Mouse (Mus musculus): ENCODE measurements around the gene B3glct. TPM values are rescaled to one million over a fixed set of nuclear protein-coding genes. Genes with fewer than 3 reads are reported as not detected.

B3glct gene
- polyA plus RNA-seq, 1 experiment from 2014 or later = 13.8 TPM

DNA sequence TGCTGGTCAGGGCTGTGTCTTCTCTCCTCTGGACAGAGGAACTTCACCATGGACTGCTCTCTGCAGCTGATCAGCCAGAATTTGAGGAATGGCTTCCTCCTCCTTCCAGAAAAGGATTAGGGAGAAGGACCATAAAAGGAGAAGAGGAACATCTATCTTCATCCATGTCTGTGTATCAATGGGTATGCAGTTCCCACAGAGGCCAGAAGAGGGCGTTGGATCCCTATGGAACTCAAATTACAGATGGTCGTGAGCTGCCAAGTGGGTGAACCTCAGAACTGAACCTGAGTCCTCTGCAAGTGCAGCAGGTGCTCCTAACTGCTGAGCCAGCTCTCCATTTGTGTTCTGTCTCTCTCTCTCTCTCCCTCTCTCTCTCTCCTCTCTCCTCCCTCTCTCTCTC lies 15.2 kb downstream of the B3glct start:
- no peaks in the 10 kb centered on the region for H3K4me1 ChIP-seq (replicated peaks; ENCODE audit: control insufficient read depth, insufficient read depth, low read length)
- H3K4me3 ChIP-seq (ENCODE audit: low read length) = no peak overlapping the region
- H3K27ac ChIP-seq (ENCODE audit: low read length) = no peak overlapping the region
- 63% methylated on average over 2 of the region's 2 CpGs for WGBS
- ATAC-seq (ENCODE audit: low read depth) = no peak
- no peak overlapping the region for H3K4me2 ChIP-seq (ENCODE audit: low read depth, low read length)
- H3K9me3 ChIP-seq (ENCODE audit: control insufficient read depth, low read length) = 0 out of 2 replicates have a peak, but pooled peaks cover 2% of the 10 kb centered on the region
- H3K9ac ChIP-seq (ENCODE audit: low read length) = no peak overlapping the region
- no peaks in the 10 kb centered on the region for H3K27me3 ChIP-seq (ENCODE audit: control insufficient read depth, insufficient read depth, low read depth, low read length)
- no peaks in the 10 kb centered on the region for H3K36me3 ChIP-seq (ENCODE audit: control insufficient read depth, insufficient read depth, low read length)

DNA sequence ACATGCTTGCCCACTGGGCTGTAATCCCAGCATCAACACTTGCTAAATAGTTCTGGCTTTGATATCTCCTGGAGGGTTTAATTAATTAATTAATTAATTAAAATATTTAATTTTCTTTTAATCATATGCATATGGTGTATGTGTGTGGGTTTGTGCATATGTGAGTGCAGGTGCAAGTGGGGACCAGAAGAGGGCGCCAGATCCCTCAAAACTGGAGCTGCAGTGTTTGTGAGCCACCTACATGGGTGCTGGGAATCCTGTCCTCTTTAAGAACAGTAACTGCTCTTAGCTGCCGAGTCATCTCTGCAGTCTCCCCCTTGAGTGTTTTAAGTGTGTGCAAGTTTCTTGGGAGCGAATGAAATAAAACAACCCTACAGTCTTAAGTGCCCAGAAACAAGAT lies 15.9 kb downstream of the B3glct start:
- Histone ChIP-seq H3K9ac (ENCODE audit: low read length) (no peak overlapping the region), H3K4me1 (replicated peaks; ENCODE audit: control insufficient read depth, insufficient read depth, low read length) (no peaks in the 10 kb centered on the region), H3K4me3 (ENCODE audit: low read length) (no peak overlapping the region), H3K4me2 (ENCODE audit: low read depth, low read length) (no peak overlapping the region), H3K36me3 (ENCODE audit: control insufficient read depth, insufficient read depth, low read length) (no peaks in the 10 kb centered on the region), H3K9me3 (ENCODE audit: control insufficient read depth, low read length) (0 out of 2 replicates have a peak, but pooled peaks cover 2% of the 10 kb centered on the region), H3K27ac (ENCODE audit: low read length) (no peak overlapping the region), H3K27me3 (ENCODE audit: control insufficient read depth, insufficient read depth, low read depth, low read length) (no peaks in the 10 kb centered on the region)
- 68% methylated on average over 3 of the region's 3 CpGs for WGBS
- ATAC-seq (ENCODE audit: low read depth) = no peak

DNA sequence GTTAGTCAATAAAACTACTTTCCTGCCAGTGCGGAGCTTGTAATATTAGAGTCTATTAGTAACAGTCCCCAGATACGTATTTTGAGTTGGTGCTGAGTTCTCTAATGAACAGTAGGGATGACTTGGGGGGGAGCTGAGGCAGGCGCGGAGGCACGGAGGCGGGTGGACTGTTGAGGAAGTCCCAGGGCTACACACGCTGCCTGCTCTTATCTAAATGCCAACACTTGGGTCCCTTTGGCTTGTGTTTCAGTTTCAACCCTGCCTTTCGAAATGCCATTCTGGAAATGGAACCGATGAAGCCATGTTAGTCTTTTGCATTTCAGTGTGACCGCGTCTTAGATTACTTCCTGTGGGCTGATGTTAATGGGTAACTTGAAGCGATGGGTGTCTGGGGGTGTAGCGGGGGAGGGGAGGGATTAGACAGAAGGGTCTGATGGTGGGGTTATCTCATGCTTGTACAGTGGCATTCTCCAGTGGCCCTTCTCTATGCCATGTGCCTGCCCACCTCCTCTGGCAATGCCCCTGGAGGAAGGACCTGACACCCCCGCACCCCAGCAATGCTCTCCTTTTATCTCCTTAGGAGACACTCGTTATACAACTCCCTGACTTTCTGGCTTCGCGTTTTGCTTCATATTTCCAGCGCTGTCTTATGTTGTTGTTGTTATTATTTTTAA lies 17.2 kb downstream of the B3glct start:
- Histone ChIP-seq H3K36me3 (ENCODE audit: control insufficient read depth, insufficient read depth, low read length) (no peaks in the 10 kb centered on the region), H3K4me3 (ENCODE audit: low read length) (no peak overlapping the region), H3K4me1 (replicated peaks; ENCODE audit: control insufficient read depth, insufficient read depth, low read length) (no peaks in the 10 kb centered on the region), H3K9ac (ENCODE audit: low read length) (no peak overlapping the region), H3K27me3 (ENCODE audit: control insufficient read depth, insufficient read depth, low read depth, low read length) (no peaks in the 10 kb centered on the region), H3K27ac (ENCODE audit: low read length) (no peak overlapping the region), H3K9me3 (ENCODE audit: control insufficient read depth, low read length) (0 out of 2 replicates have a peak, but pooled peaks cover 2% of the 10 kb centered on the region), H3K4me2 (ENCODE audit: low read depth, low read length) (no peak overlapping the region)
- 82% methylated on average over 18 of the region's 18 CpGs for WGBS
- no peak for ATAC-seq (ENCODE audit: low read depth)

DNA sequence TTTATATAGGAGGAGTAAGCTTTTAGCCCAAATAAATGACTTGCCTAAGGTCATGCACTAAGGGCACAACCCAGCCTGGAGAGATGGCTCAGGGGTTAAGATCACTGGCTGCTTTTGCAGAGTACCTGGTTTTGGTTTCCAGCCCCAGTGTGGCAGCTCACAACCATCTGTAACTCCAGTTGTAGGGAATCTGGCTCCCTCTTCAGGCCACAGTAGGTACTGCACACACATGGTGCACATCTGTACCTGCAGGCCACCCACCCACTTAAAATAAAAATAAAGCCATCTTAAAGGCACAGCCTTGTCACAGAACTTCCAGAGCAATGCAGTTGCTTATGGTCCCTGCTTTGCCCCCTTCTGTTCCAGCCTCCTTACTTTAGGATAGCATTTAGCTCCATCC lies 24.7 kb downstream of the B3glct start:
- Histone ChIP-seq H3K27me3 (ENCODE audit: control insufficient read depth, insufficient read depth, low read depth, low read length) (no peaks in the 10 kb centered on the region), H3K27ac (ENCODE audit: low read length) (no peak overlapping the region), H3K4me1 (replicated peaks; ENCODE audit: control insufficient read depth, insufficient read depth, low read length) (no peaks in the 10 kb centered on the region), H3K36me3 (ENCODE audit: control insufficient read depth, insufficient read depth, low read length) (peaks cover 3% of the 10 kb centered on the region; the same call in 1 of the 2 replicates), H3K4me2 (ENCODE audit: low read depth, low read length) (no peak overlapping the region), H3K9me3 (ENCODE audit: control insufficient read depth, low read length) (no peaks in the 10 kb centered on the region), H3K9ac (ENCODE audit: low read length) (no peak overlapping the region), H3K4me3 (ENCODE audit: low read length) (no peak overlapping the region)
- ATAC-seq (ENCODE audit: low read depth) = no peak

DNA sequence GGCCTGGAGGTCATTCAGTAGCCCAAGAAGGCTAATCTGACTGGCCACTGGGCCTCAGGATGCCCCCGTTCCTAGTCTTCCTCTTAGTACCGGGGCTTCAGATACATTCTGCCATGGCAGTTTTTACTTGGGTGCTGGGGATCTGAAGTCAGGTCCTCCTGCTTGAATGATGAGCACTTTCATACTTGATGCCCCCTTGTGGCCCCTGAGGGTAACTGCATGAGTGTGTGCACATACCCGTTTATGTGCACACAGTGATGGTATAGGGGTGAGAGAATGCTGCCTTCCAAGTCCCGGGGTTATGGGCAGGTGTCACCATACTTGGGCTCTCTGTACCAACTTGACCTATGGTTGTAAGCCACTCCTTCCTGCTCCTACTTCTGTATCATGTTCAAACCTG lies 33.5 kb downstream of the B3glct start:
- Histone ChIP-seq H3K9me3 (ENCODE audit: control insufficient read depth, low read length) (no peaks in the 10 kb centered on the region), H3K4me2 (ENCODE audit: low read depth, low read length) (no peak overlapping the region), H3K4me3 (ENCODE audit: low read length) (no peak overlapping the region), H3K27ac (ENCODE audit: low read length) (no peak overlapping the region), H3K4me1 (replicated peaks; ENCODE audit: control insufficient read depth, insufficient read depth, low read length) (no peaks in the 10 kb centered on the region), H3K36me3 (ENCODE audit: control insufficient read depth, insufficient read depth, low read length) (no peaks in the 10 kb centered on the region), H3K27me3 (ENCODE audit: control insufficient read depth, insufficient read depth, low read depth, low read length) (no peaks in the 10 kb centered on the region), H3K9ac (ENCODE audit: low read length) (no peak overlapping the region)
- ATAC-seq (ENCODE audit: low read depth) = no peak
- WGBS = 94% methylated on average over 4 of the region's 4 CpGs

DNA sequence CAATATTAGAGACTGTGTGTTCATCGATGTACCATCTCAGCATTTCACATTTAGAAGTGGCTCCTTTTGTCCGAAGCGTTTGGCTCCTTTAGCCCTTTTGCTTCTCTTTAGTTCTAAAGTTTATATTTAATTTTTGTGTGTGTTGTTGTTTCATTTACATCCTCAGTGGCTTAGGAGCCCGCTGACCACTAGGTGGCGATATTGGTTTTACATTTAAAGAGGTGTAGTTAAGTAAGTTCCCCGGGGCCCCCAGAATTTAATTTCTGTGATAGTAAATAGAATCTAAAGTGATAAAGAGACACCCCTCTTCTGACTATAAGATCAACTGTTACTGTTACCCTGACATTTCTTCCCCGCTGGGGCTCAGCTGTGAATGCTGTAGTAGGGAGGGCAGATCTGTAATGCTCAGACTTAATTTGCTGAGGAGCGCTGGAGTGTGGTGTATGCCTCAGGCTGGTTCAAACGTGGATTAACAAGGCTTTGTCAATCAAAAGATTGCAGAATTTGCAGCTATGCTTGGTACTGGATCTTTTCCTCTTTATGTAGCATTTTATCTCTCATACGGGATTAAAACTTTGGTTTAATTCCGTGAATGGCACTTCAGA lies 35.2 kb downstream of the B3glct start:
- no peak overlapping the region for H3K27ac ChIP-seq (ENCODE audit: low read length)
- no peaks in the 10 kb centered on the region for H3K36me3 ChIP-seq (ENCODE audit: control insufficient read depth, insufficient read depth, low read length)
- H3K4me1 ChIP-seq (replicated peaks; ENCODE audit: control insufficient read depth, insufficient read depth, low read length) = no peaks in the 10 kb centered on the region
- H3K9me3 ChIP-seq (ENCODE audit: control insufficient read depth, low read length) = no peaks in the 10 kb centered on the region
- H3K9ac ChIP-seq (ENCODE audit: low read length) = no peak overlapping the region
- no peaks in the 10 kb centered on the region for H3K27me3 ChIP-seq (ENCODE audit: control insufficient read depth, insufficient read depth, low read depth, low read length)
- H3K4me2 ChIP-seq (ENCODE audit: low read depth, low read length) = no peak overlapping the region
- no peak overlapping the region for H3K4me3 ChIP-seq (ENCODE audit: low read length)
- WGBS = 47% methylated on average over 11 of the region's 11 CpGs
- no peak for ATAC-seq (ENCODE audit: low read depth)

DNA sequence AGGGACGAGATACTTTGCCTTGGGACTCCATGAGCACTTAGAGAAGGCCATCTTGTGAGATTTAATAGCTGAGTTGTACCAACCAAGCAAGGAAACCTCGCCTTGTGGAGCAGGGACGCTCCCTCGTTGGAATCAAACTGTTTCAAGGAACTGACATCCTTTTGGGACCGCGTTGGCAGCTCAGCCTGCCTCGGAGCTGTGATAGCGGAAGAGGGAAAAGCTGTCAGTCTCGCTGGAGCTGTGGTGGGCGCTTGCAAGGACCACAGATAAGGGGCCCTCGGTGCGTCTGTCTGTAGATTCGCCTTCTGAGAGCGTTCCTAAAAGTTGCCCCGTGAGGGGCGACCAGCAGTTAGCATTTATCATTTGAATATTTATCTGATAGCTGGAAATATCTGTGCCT lies 35.8 kb downstream of the B3glct start:
- 65% methylated on average over 16 of the region's 16 CpGs for WGBS
- no peaks in the 10 kb centered on the region for H3K9me3 ChIP-seq (ENCODE audit: control insufficient read depth, low read length)
- no peak overlapping the region for H3K27ac ChIP-seq (ENCODE audit: low read length)
- ATAC-seq (ENCODE audit: low read depth) = no peak
- H3K27me3 ChIP-seq (ENCODE audit: control insufficient read depth, insufficient read depth, low read depth, low read length) = no peaks in the 10 kb centered on the region
- H3K4me1 ChIP-seq (replicated peaks; ENCODE audit: control insufficient read depth, insufficient read depth, low read length) = no peaks in the 10 kb centered on the region
- H3K36me3 ChIP-seq (ENCODE audit: control insufficient read depth, insufficient read depth, low read length) = no peaks in the 10 kb centered on the region
- no peak overlapping the region for H3K4me3 ChIP-seq (ENCODE audit: low read length)
- no peak overlapping the region for H3K4me2 ChIP-seq (ENCODE audit: low read depth, low read length)
- no peak overlapping the region for H3K9ac ChIP-seq (ENCODE audit: low read length)

DNA sequence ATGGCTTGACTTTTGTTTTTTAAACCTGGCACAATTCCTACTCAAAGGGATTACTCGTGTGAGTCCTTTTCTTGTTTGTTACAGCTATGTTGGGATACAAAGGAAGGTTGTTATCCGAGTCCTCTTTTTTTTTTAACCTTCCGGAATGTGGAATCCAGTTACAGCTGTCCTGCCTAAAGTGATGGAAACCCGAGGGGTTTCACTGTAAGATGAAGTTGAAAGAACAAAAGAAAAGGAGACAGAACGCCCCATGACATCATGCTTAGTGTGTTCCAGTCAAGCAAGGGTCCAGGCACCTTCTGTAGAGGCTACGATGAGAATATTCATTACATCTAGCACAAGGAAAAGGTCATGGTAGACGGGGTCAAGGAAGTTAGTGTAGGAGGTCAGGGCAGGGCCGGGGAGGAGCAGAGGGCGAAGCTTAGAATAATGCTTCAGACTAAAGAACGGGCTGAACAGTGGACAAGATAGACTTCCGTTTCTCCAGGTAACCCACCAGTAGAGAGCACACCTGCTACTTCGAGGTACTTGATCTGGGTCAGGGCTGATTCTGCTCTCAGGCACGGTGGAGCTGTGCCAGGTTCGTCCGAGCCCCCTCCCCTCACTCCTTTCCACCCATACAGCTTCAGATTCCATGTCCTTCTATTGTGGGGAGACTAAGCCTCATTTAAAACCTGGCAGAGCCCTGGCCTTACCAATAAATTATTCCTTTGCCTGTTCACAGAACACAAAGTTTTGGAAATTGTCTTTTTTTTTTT lies 37.7 kb downstream of the B3glct start:
- no peak for ATAC-seq (ENCODE audit: low read depth)
- no peak overlapping the region for H3K27ac ChIP-seq (ENCODE audit: low read length)
- no peaks in the 10 kb centered on the region for H3K27me3 ChIP-seq (ENCODE audit: control insufficient read depth, insufficient read depth, low read depth, low read length)
- 52% methylated on average over 15 of the region's 15 CpGs for WGBS
- no peaks in the 10 kb centered on the region for H3K36me3 ChIP-seq (ENCODE audit: control insufficient read depth, insufficient read depth, low read length)
- H3K9me3 ChIP-seq (ENCODE audit: control insufficient read depth, low read length) = no peaks in the 10 kb centered on the region
- no peaks in the 10 kb centered on the region for H3K4me1 ChIP-seq (replicated peaks; ENCODE audit: control insufficient read depth, insufficient read depth, low read length)
- no peak overlapping the region for H3K4me2 ChIP-seq (ENCODE audit: low read depth, low read length)
- no peak overlapping the region for H3K4me3 ChIP-seq (ENCODE audit: low read length)
- H3K9ac ChIP-seq (ENCODE audit: low read length) = no peak overlapping the region

DNA sequence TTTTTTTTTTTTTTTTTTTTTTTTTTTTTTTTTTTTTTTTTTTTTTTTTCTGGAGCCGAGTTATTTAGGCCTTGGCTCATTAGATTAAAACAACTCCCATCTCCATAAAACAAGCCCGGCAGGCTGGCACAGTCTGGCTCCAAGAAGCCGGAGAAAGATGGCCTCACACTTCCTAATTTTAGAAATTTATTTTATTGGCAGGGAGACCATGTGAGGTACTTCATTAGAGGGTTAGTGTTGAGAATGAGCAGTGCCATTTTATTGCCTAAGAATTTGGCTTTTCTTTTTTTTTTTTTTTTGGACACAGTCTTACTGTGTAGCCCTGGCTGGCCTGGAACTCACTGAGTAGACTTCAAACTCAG lies 38.3 kb downstream of the B3glct start:
- no peaks in the 10 kb centered on the region for H3K4me1 ChIP-seq (replicated peaks; ENCODE audit: control insufficient read depth, insufficient read depth, low read length)
- no peaks in the 10 kb centered on the region for H3K9me3 ChIP-seq (ENCODE audit: control insufficient read depth, low read length)
- no peaks in the 10 kb centered on the region for H3K27me3 ChIP-seq (ENCODE audit: control insufficient read depth, insufficient read depth, low read depth, low read length)
- no peak overlapping the region for H3K4me3 ChIP-seq (ENCODE audit: low read length)
- H3K36me3 ChIP-seq (ENCODE audit: control insufficient read depth, insufficient read depth, low read length) = no peaks in the 10 kb centered on the region
- ATAC-seq (ENCODE audit: low read depth) = no peak
- no peak overlapping the region for H3K4me2 ChIP-seq (ENCODE audit: low read depth, low read length)
- WGBS = 49% methylated on average over 3 of the region's 3 CpGs
- H3K9ac ChIP-seq (ENCODE audit: low read length) = no peak overlapping the region
- H3K27ac ChIP-seq (ENCODE audit: low read length) = no peak overlapping the region

Data from lung, embryonic 16.5 days (tissue).